Mouse (Mus musculus) hindbrain, embryonic 10.5 days (tissue): ENCODE data around the gene 1190005I06Rik. TPM values are rescaled to one million over a fixed set of nuclear protein-coding genes. Genes with fewer than 3 reads are reported as not detected.
"Not testable (repeated sequence)": the region's sequence is repeated elsewhere in the genome, so short reads cannot be mapped to it uniquely, and the experiment has no call there.

ENCODE experiments used
- DNase-seq: peaks from one replicate; pipeline ENCODE4 v3.0.0-alpha.2; 2017; ENCODE audit warnings: low spot score
- H3K27ac ChIP-seq: fragments of 300-500 bp; sonication (generic); 2 replicates; pipeline ENCODE4 v1.5.1; 2016; ENCODE audit warnings: mild to moderate bottlenecking, moderate library complexity
- H3K27me3 ChIP-seq: fragments of 300-500 bp; sonication (generic); 2 replicates; pipeline ENCODE4 v1.6.1; 2016; ENCODE audit warnings: mild to moderate bottlenecking; ENCODE audit not compliant: poor library complexity, insufficient read depth, severe bottlenecking
- H3K36me3 ChIP-seq: fragments of 300-500 bp; sonication (generic); 2 replicates; pipeline ENCODE4 v1.6.1; 2016; ENCODE audit warnings: mild to moderate bottlenecking, moderate library complexity
- H3K4me1 ChIP-seq: fragments of 300-500 bp; sonication (generic); replicated peaks from 2 replicates; pipeline ENCODE4 v1.6.1; 2016; ENCODE audit warnings: mild to moderate bottlenecking
- H3K4me3 ChIP-seq: fragments of 300-500 bp; sonication (generic); 2 replicates; pipeline ENCODE4 v1.5.1; 2016; ENCODE audit warnings: mild to moderate bottlenecking, moderate library complexity
- H3K9me3 ChIP-seq: fragments of 300-500 bp; sonication (generic); 2 replicates; pipeline ENCODE4 v1.6.1; 2016; ENCODE audit warnings: mild to moderate bottlenecking, moderate library complexity
- WGBS: fragments of 180-500 bp; shearing (Covaris S2); methylation state at CpG from one replicate; pipeline ENCODE4 v1.1.7; 2016; 5-methylcytosine and 5-hydroxymethylcytosine counted together
- polyA plus RNA-seq: library from polyadenylated mRNA; unstranded; fragments of >200 nt; fragmentation: Nextera tagmentation; extraction: Ambion mirVana; gene quantifications from 2 replicates; pipeline ENCODE4 v1.2.1, GENCODE M21; 2016

Gene 1190005I06Rik
- polyA plus RNA-seq, 1 experiment from 2014 or later = 4.7 TPM

- H3K9me3 ChIP-seq, H3K4me3 ChIP-seq, H3K36me3 ChIP-seq, H3K27ac ChIP-seq, DNase-seq: not testable (repeated sequence)
- Histone ChIP-seq H3K4me1 (peaks cover 16% of the 10 kb centered on the region), H3K27me3 (peaks cover 12% of the 10 kb centered on the region; the same call in 1 of the 2 replicates)
- WGBS = 67% methylated on average over 7 of the region's 7 CpGs
Observed at GRCm38 (mm10) chr8:120680405-120680804, 33.0 kb upstream of the 1190005I06Rik start.

- DNase-seq = no peak
- 74% methylated on average over 11 of the region's 11 CpGs for WGBS
Observed at GRCm38 (mm10) chr8:120679629-120680387, 32.4 kb upstream of the 1190005I06Rik start.

GRCm38 (mm10) chr8:120678447-120678846 lies 31.0 kb upstream of the 1190005I06Rik start:
- peaks cover under 1% of the 10 kb centered on the region; the same call in 1 of the 2 replicates for H3K4me1 ChIP-seq
- 15% methylated on average over 10 of the region's 10 CpGs for WGBS
- H3K9me3 ChIP-seq = no peaks in the 10 kb centered on the region
- no peak overlapping the region for H3K4me3 ChIP-seq
- peaks cover 12% of the 10 kb centered on the region; the same call in 1 of the 2 replicates for H3K27me3 ChIP-seq
- peak; percentile 85 for DNase-seq
- H3K36me3 ChIP-seq = peaks cover 21% of the 10 kb centered on the region
- H3K27ac ChIP-seq = no peak overlapping the region

More at GRCm38 (mm10) chr8:120679629-120680387, 32.4 kb upstream of the 1190005I06Rik start:
- no peak overlapping the region for H3K27ac ChIP-seq
- no peaks in the 10 kb centered on the region for H3K9me3 ChIP-seq
- H3K4me1 ChIP-seq = peaks cover 10% of the 10 kb centered on the region
- H3K27me3 ChIP-seq = peaks cover 12% of the 10 kb centered on the region; the same call in 1 of the 2 replicates
- no peak overlapping the region for H3K4me3 ChIP-seq
- H3K36me3 ChIP-seq = peaks cover 11% of the 10 kb centered on the region

- H3K36me3 ChIP-seq = peaks cover 48% of the 10 kb centered on the region
Observed at GRCm38 (mm10) chr8:120675718-120676117, 28.3 kb upstream of the 1190005I06Rik start.

GRCm38 (mm10) chr8:120673298-120673697 lies 25.9 kb upstream of the 1190005I06Rik start:
- 93% methylated on average over 7 of the region's 7 CpGs for WGBS
- H3K36me3 ChIP-seq = peaks cover 59% of the 10 kb centered on the region

More at GRCm38 (mm10) chr8:120675718-120676117, 28.3 kb upstream of the 1190005I06Rik start:
- H3K27ac ChIP-seq = no peak overlapping the region
- no peak overlapping the region for H3K4me3 ChIP-seq
- peaks cover 20% of the 10 kb centered on the region for H3K4me1 ChIP-seq
- H3K27me3 ChIP-seq = peaks cover 5% of the 10 kb centered on the region; the same call in 1 of the 2 replicates
- no peaks in the 10 kb centered on the region for H3K9me3 ChIP-seq
- DNase-seq = no peak
- WGBS = 74% methylated on average over 8 of the region's 8 CpGs

GRCm38 (mm10) chr8:120672626-120673229 lies 25.3 kb upstream of the 1190005I06Rik start:
- no peaks in the 10 kb centered on the region for H3K27me3 ChIP-seq
- DNase-seq = no peak
- peaks cover 59% of the 10 kb centered on the region for H3K36me3 ChIP-seq

More at GRCm38 (mm10) chr8:120673298-120673697, 25.9 kb upstream of the 1190005I06Rik start:
- no peak for DNase-seq
- no peak overlapping the region for H3K27ac ChIP-seq
- no peaks in the 10 kb centered on the region for H3K27me3 ChIP-seq
- no peaks in the 10 kb centered on the region for H3K9me3 ChIP-seq
- no peak overlapping the region for H3K4me3 ChIP-seq
- H3K4me1 ChIP-seq = peaks cover 36% of the 10 kb centered on the region

GRCm38 (mm10) chr8:120671775-120672174 lies 24.3 kb upstream of the 1190005I06Rik start:
- Histone ChIP-seq H3K27ac (no peak overlapping the region), H3K4me1 (peaks cover 49% of the 10 kb centered on the region), H3K36me3 (peaks cover 59% of the 10 kb centered on the region), H3K4me3 (no peak overlapping the region), H3K9me3 (no peaks in the 10 kb centered on the region), H3K27me3 (no peaks in the 10 kb centered on the region)
- DNase-seq = peak; percentile 16
- 58% methylated on average over 6 of the region's 6 CpGs for WGBS

More at GRCm38 (mm10) chr8:120672626-120673229, 25.3 kb upstream of the 1190005I06Rik start:
- H3K27ac ChIP-seq = no peak overlapping the region
- H3K4me3 ChIP-seq = no peak overlapping the region
- peaks cover 39% of the 10 kb centered on the region for H3K4me1 ChIP-seq
- no peaks in the 10 kb centered on the region for H3K9me3 ChIP-seq
- 93% methylated on average over 16 of the region's 16 CpGs for WGBS

GRCm38 (mm10) chr8:120668374-120668905 lies 21.0 kb upstream of the 1190005I06Rik start, which contains the start of gene Emc8:
Gene Emc8, minus strand, starts transcription at chr8:120668573.
- no peak for DNase-seq
- Histone ChIP-seq H3K27ac (peak within 1 kb of the TSS; percentile 96), H3K4me1 (peaks cover 76% of the 10 kb centered on the region), H3K4me3 (peak within 1 kb of the TSS; percentile 97), H3K36me3 (peaks cover 55% of the 10 kb centered on the region), H3K27me3 (no peaks in the 10 kb centered on the region), H3K9me3 (no peaks in the 10 kb centered on the region)
- 1% methylated on average over 51 of the region's 51 CpGs for WGBS

- Histone ChIP-seq H3K27me3 (no peaks in the 10 kb centered on the region), H3K27ac (peak within 1 kb of the TSS; percentile 96), H3K9me3 (no peaks in the 10 kb centered on the region), H3K4me3 (peak within 1 kb of the TSS; percentile 97), H3K36me3 (peaks cover 51% of the 10 kb centered on the region), H3K4me1 (peaks cover 76% of the 10 kb centered on the region)
- peak; percentile 97 for DNase-seq
- WGBS = under 1% methylated on average over 105 of the region's 105 CpGs
Observed at GRCm38 (mm10) chr8:120667561-120668373, 20.3 kb upstream of the 1190005I06Rik start, which contains the start of the genes Gm27021 and Cox4i1. Gene Gm27021, minus strand, starts transcription at chr8:120668079. Gene Cox4i1, plus strand, starts transcription at chr8:120668222.

GRCm38 (mm10) chr8:120666807-120667470 lies 19.5 kb upstream of the 1190005I06Rik start:
- peak; percentile 19 for DNase-seq
- Histone ChIP-seq H3K9me3 (no peaks in the 10 kb centered on the region), H3K27me3 (no peaks in the 10 kb centered on the region), H3K4me1 (peaks cover 68% of the 10 kb centered on the region), H3K4me3 (peak overlapping the region; percentile 97), H3K36me3 (peaks cover 43% of the 10 kb centered on the region), H3K27ac (peak overlapping the region; percentile 96)
- WGBS = 2% methylated on average over 17 of the region's 17 CpGs

- H3K27me3 ChIP-seq = no peaks in the 10 kb centered on the region
- WGBS = 81% methylated on average over 3 of the region's 3 CpGs
- H3K36me3 ChIP-seq = peaks cover 36% of the 10 kb centered on the region
- H3K4me3 ChIP-seq = peak overlapping the region; percentile 97
- 0 out of 2 replicates have a peak overlapping the region, but pooled peaks have one; percentile 96 for H3K27ac ChIP-seq
- DNase-seq = no peak
- H3K4me1 ChIP-seq = peaks cover 57% of the 10 kb centered on the region
- H3K9me3 ChIP-seq = no peaks in the 10 kb centered on the region
Observed at GRCm38 (mm10) chr8:120665726-120666455, 18.5 kb upstream of the 1190005I06Rik start.
